Mouse (Mus musculus): ENCODE measurements around the gene Rapgef6. TPM values are rescaled to one million over a fixed set of nuclear protein-coding genes. Genes with fewer than 3 reads are reported as not detected.

Gene Rapgef6
- polyA plus RNA-seq (2015; fragmentation: Nextera tagmentation; extraction: Ambion mirVana) = 30.7 and 33.5 TPM in 2 replicates

DNA sequence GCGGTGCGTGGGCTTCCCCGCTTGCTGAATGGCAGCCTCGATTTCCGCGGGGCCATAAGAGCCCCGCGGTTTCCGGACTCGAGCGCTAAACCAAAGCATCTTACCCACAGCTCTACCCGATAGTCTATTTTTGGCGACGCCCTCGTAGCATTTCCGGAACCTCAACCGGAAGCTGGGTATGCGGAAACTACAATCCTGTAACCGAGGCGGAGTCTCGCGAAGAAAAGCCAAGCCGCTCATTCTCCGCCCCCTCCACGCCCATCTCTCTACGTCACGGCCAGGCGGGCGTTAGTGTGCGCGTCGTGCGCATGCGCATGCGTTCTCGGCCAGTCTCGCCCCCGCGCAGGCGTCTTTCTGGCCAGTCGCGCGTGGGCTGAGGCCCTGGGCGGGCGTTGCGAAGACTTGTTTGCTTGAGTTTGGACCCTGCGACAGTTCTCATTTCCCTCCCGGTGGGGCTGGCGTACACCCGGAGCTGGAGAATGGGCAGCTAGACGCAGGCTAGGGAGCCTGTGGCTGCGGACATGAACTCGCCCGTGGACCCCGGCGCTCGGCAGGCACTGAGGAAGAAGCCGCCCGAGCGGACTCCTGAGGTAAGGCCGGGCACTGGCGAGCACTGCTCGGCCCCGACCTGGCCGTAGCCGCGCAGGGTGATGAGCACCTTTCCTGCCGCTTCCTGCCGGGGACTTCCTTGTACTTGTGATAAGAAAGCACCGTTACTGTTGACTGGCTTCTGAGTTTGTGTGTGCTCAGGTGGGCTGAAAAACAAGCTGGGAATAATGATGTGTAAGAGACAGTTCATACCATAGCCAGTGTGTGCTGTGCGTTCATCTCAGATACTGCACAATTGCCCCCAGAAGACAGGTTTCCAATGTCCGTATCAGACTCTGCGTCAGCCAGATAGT lies at the start of gene Rapgef6:
Rapgef6 (plus strand) TSS at position 319 of the 902 bp plus-strand sequence.
- ATAC-seq (replicated peaks; ENCODE audit: extremely low read depth, insufficient read depth, low FRiP score) = peak; percentile 93
- WGBS = under 1% methylated on average over 73 of the region's 73 CpGs

DNA sequence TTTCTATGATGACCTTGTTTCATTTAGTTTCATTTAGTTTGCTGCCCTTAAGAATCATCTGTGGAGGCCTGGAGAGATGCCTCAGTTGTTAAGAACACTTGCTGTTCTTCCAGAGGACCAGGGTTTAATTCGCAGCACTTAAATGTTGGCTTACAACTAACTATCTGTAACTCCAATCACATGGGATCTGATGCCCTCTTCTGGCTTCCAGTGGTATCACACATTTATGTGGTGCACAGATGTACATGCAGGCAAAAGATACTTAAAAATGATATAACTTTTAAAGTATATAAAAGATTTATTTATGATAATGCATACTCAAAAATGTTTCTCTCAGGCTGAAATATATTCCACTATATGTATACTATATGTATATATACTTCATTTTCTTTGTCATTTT lies 44.2 kb upstream of the Rapgef6 start:
- no peak overlapping the region for H3K27ac ChIP-seq (ENCODE audit: low read length)
- H3K4me1 ChIP-seq (ENCODE audit: control insufficient read depth, insufficient read depth, low read length) = no peaks in the 10 kb centered on the region
- 85% methylated on average over 1 of the region's 1 CpGs for WGBS
- no peak overlapping the region for H3K9ac ChIP-seq (ENCODE audit: low read length)
- H3K9me3 ChIP-seq (replicated peaks; ENCODE audit: control insufficient read depth, low read length) = no peaks in the 10 kb centered on the region
- peaks cover 9% of the 10 kb centered on the region for H3K36me3 ChIP-seq (ENCODE audit: control insufficient read depth, insufficient read depth)
- no peaks in the 10 kb centered on the region for H3K27me3 ChIP-seq (ENCODE audit: control insufficient read depth, insufficient read depth, low read length)
- H3K4me3 ChIP-seq (ENCODE audit: low read length) = no peak overlapping the region
- no peak overlapping the region for H3K4me2 ChIP-seq (ENCODE audit: low read depth, low read length)
- no peak for ATAC-seq (replicated peaks; ENCODE audit: extremely low read depth, insufficient read depth, low FRiP score)

More for the DNA sequence above, at the start of gene Rapgef6:
- Histone ChIP-seq H3K9ac (ENCODE audit: low read length) (peak within 1 kb of the TSS; percentile 97), H3K27me3 (ENCODE audit: control insufficient read depth, insufficient read depth, low read length) (no peaks in the 10 kb centered on the region), H3K36me3 (ENCODE audit: control insufficient read depth, insufficient read depth) (no peaks in the 10 kb centered on the region), H3K27ac (ENCODE audit: low read length) (peak within 1 kb of the TSS; percentile 97), H3K9me3 (replicated peaks; ENCODE audit: control insufficient read depth, low read length) (no peaks in the 10 kb centered on the region), H3K4me3 (ENCODE audit: low read length) (peak within 1 kb of the TSS; percentile 100), H3K4me1 (ENCODE audit: control insufficient read depth, insufficient read depth, low read length) (peaks cover 28% of the 10 kb centered on the region), H3K4me2 (ENCODE audit: low read depth, low read length) (peak within 1 kb of the TSS; percentile 76)

- Histone ChIP-seq H3K4me2 (ENCODE audit: low read depth, low read length) (no peak overlapping the region), H3K27me3 (ENCODE audit: control insufficient read depth, insufficient read depth, low read length) (no peaks in the 10 kb centered on the region), H3K4me3 (ENCODE audit: low read length) (no peak overlapping the region), H3K27ac (ENCODE audit: low read length) (no peak overlapping the region), H3K36me3 (ENCODE audit: control insufficient read depth, insufficient read depth) (peaks cover 5% of the 10 kb centered on the region; the same call in 1 of the 2 replicates), H3K9me3 (replicated peaks; ENCODE audit: control insufficient read depth, low read length) (no peaks in the 10 kb centered on the region), H3K9ac (ENCODE audit: low read length) (no peak overlapping the region), H3K4me1 (ENCODE audit: control insufficient read depth, insufficient read depth, low read length) (no peaks in the 10 kb centered on the region)
- WGBS = 82% methylated on average over 3 of the region's 3 CpGs
- no peak for ATAC-seq (replicated peaks; ENCODE audit: extremely low read depth, insufficient read depth, low FRiP score)
Measured at GRCm38 (mm10) chr11:54486041-54486440, 36.6 kb upstream of the Rapgef6 start.

- Histone ChIP-seq H3K9ac (ENCODE audit: low read length) (no peak overlapping the region), H3K27me3 (ENCODE audit: control insufficient read depth, insufficient read depth, low read length) (no peaks in the 10 kb centered on the region), H3K4me3 (ENCODE audit: low read length) (no peak overlapping the region), H3K9me3 (replicated peaks; ENCODE audit: control insufficient read depth, low read length) (no peaks in the 10 kb centered on the region), H3K27ac (ENCODE audit: low read length) (no peak overlapping the region), H3K4me1 (ENCODE audit: control insufficient read depth, insufficient read depth, low read length) (no peaks in the 10 kb centered on the region), H3K36me3 (ENCODE audit: control insufficient read depth, insufficient read depth) (peaks cover 8% of the 10 kb centered on the region; the same call in 1 of the 2 replicates), H3K4me2 (ENCODE audit: low read depth, low read length) (no peak overlapping the region)
- ATAC-seq (replicated peaks; ENCODE audit: extremely low read depth, insufficient read depth, low FRiP score) = no peak
- 95% methylated on average over 1 of the region's 1 CpGs for WGBS
Measured at GRCm38 (mm10) chr11:54491946-54492558, 30.6 kb upstream of the Rapgef6 start.

DNA sequence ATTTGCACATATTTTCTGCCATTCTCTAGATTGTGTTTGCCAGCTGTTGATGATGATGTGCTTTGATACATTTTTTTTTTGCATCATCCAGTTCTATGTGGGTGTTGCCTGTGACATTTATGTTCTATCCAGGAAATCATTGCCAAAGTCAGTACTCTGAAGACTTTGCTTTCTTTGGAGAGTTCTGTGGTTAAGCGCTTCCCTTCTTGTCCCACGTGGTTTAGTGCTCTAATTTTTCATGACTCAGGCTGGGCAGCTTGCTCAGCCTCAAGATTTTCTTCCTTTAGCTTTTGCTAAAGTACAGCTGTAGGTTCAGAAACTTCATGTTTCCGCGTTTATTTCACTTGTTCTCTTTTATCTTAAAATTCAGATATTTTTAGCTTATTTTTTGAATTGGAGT lies 30.1 kb upstream of the Rapgef6 start:
- WGBS = 66% methylated on average over 4 of the region's 4 CpGs
- ATAC-seq (replicated peaks; ENCODE audit: extremely low read depth, insufficient read depth, low FRiP score) = no peak

GRCm38 (mm10) chr11:54499838-54500237 lies 22.8 kb upstream of the Rapgef6 start:
- no peak overlapping the region for H3K4me3 ChIP-seq (ENCODE audit: low read length)
- no peaks in the 10 kb centered on the region for H3K4me1 ChIP-seq (ENCODE audit: control insufficient read depth, insufficient read depth, low read length)
- no peak for ATAC-seq (replicated peaks; ENCODE audit: extremely low read depth, insufficient read depth, low FRiP score)
- no peak overlapping the region for H3K27ac ChIP-seq (ENCODE audit: low read length)
- peaks cover 15% of the 10 kb centered on the region for H3K36me3 ChIP-seq (ENCODE audit: control insufficient read depth, insufficient read depth)
- H3K4me2 ChIP-seq (ENCODE audit: low read depth, low read length) = no peak overlapping the region
- H3K27me3 ChIP-seq (ENCODE audit: control insufficient read depth, insufficient read depth, low read length) = no peaks in the 10 kb centered on the region
- no peak overlapping the region for H3K9ac ChIP-seq (ENCODE audit: low read length)
- 80% methylated on average over 5 of the region's 5 CpGs for WGBS
- H3K9me3 ChIP-seq (replicated peaks; ENCODE audit: control insufficient read depth, low read length) = no peaks in the 10 kb centered on the region

More for the DNA sequence above, 30.1 kb upstream of the Rapgef6 start:
- no peaks in the 10 kb centered on the region for H3K27me3 ChIP-seq (ENCODE audit: control insufficient read depth, insufficient read depth, low read length)
- no peak overlapping the region for H3K9ac ChIP-seq (ENCODE audit: low read length)
- no peak overlapping the region for H3K4me3 ChIP-seq (ENCODE audit: low read length)
- peaks cover 8% of the 10 kb centered on the region; the same call in 1 of the 2 replicates for H3K36me3 ChIP-seq (ENCODE audit: control insufficient read depth, insufficient read depth)
- H3K27ac ChIP-seq (ENCODE audit: low read length) = no peak overlapping the region; the same call in 1 of the 2 replicates
- no peaks in the 10 kb centered on the region for H3K4me1 ChIP-seq (ENCODE audit: control insufficient read depth, insufficient read depth, low read length)
- no peaks in the 10 kb centered on the region for H3K9me3 ChIP-seq (replicated peaks; ENCODE audit: control insufficient read depth, low read length)
- no peak overlapping the region for H3K4me2 ChIP-seq (ENCODE audit: low read depth, low read length)

DNA sequence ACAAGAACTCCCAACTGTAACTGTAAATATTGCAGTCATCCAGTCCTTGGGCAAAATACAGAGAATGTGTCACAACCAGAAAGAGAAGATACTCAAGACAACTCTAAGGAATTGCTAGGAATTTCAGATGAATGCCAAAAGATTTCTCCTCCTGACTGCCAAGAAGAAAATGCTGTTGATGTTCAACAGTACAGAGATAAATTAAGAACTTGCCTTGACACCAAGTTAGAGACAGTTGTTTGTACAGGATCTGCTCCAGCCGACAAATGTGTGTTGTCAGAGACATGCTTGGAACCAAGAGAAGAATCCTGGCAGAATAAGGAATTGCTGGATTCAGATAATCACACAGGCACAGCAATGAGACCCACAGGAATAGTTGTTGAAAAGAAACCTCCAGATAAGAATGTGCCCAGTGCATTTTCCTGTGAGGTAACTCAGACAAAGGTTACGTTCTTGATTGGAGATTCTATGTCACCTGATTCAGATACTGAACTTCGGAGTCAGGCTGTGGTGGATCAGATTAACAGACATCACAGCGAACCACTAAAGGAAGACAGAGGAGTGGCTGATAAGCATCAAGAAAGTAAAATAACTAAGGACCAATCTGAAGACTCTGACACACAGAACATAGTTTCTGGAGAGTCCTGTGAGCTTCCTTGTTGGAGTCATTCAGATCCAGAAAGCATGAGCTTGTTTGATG lies 20.0 kb upstream of the Rapgef6 start:
- Histone ChIP-seq H3K9me3 (replicated peaks; ENCODE audit: control insufficient read depth, low read length) (no peaks in the 10 kb centered on the region), H3K4me1 (ENCODE audit: control insufficient read depth, insufficient read depth, low read length) (no peaks in the 10 kb centered on the region), H3K36me3 (ENCODE audit: control insufficient read depth, insufficient read depth) (peaks cover 12% of the 10 kb centered on the region), H3K4me3 (ENCODE audit: low read length) (no peak overlapping the region), H3K9ac (ENCODE audit: low read length) (no peak overlapping the region), H3K27me3 (ENCODE audit: control insufficient read depth, insufficient read depth, low read length) (no peaks in the 10 kb centered on the region), H3K4me2 (ENCODE audit: low read depth, low read length) (no peak overlapping the region), H3K27ac (ENCODE audit: low read length) (peak overlapping the region; percentile 34; the same call in 1 of the 2 replicates)
- WGBS = 47% methylated on average over 4 of the region's 4 CpGs
- peak; percentile 18; the same call in 1 of the 2 replicates for ATAC-seq (replicated peaks; ENCODE audit: extremely low read depth, insufficient read depth, low FRiP score)

DNA sequence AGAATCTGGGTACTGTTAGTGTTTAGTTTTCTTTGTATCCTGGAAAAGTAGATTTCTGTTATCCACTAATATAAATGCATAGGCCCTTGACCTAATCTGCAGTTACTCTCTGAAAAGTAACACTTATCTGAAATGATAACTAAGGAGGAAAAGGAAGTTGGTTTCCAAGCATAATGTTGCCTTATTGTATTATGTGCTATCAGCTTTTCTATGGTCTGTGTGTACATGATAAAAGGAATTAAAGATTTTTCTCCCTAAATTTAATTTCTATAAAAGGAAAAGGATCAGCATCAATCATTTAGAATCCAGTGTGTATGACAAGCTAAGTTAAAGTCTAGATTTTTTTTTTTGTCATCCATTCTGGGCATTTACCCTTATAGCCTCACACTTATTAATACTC lies 9.1 kb upstream of the Rapgef6 start:
- H3K4me2 ChIP-seq (ENCODE audit: low read depth, low read length) = no peak overlapping the region
- no peaks in the 10 kb centered on the region for H3K9me3 ChIP-seq (replicated peaks; ENCODE audit: control insufficient read depth, low read length)
- no peaks in the 10 kb centered on the region for H3K27me3 ChIP-seq (ENCODE audit: control insufficient read depth, insufficient read depth, low read length)
- H3K36me3 ChIP-seq (ENCODE audit: control insufficient read depth, insufficient read depth) = peaks cover 17% of the 10 kb centered on the region; the same call in 1 of the 2 replicates
- H3K9ac ChIP-seq (ENCODE audit: low read length) = no peak overlapping the region
- no peak overlapping the region for H3K4me3 ChIP-seq (ENCODE audit: low read length)
- no peaks in the 10 kb centered on the region for H3K4me1 ChIP-seq (ENCODE audit: control insufficient read depth, insufficient read depth, low read length)
- H3K27ac ChIP-seq (ENCODE audit: low read length) = no peak overlapping the region
- no peak for ATAC-seq (replicated peaks; ENCODE audit: extremely low read depth, insufficient read depth, low FRiP score)
